Mouse (Mus musculus) liver, adult 2 months (tissue): Measurements from ENCODE around the gene Bco1.

Source experiments
- CTCF ChIP-seq: fragments of 200-500 bp; IDR thresholded peaks from 2 replicates; pipeline ENCODE4 v1.5.1; 2011; ENCODE audit warnings: low read depth, low read length, control low read depth
- POLR2A ChIP-seq: fragments of 200-500 bp; IDR thresholded peaks from 2 replicates; pipeline ENCODE4 v1.6.1; 2011; ENCODE audit warnings: low read length, control low read depth; ENCODE audit not compliant: insufficient read depth; ENCODE audit errors: extremely low read depth

GRCm38 (mm10) chr8:117137357-117137756, 41.7 kb downstream of the Bco1 start:
- TF ChIP-seq POLR2A (no peak), CTCF (no peak)
